Mouse (Mus musculus) olfactory bulb, adult 2 months (tissue): Measurements from ENCODE around the gene Clec16a.

ENCODE experiments used
- CTCF ChIP-seq: fragments of 200-500 bp; IDR thresholded peaks from 2 replicates; pipeline ENCODE4 v1.5.1; 2012; ENCODE audit warnings: low read depth, mild to moderate bottlenecking, low read length, moderate library complexity; ENCODE audit not compliant: insufficient read depth
- POLR2A ChIP-seq: fragments of 200-500 bp; IDR thresholded peaks from 2 replicates; pipeline ENCODE4 v1.6.1; 2012; ENCODE audit warnings: mild to moderate bottlenecking, low read depth, low read length, moderate library complexity; ENCODE audit not compliant: insufficient read depth

GRCm38 (mm10) chr16:10754521-10755296 is 209.6 kb downstream of the Clec16a start:
- TF ChIP-seq CTCF (no peak), POLR2A (no peak)
